Mouse (Mus musculus) urinary bladder, adult 18-20 months (tissue): ENCODE data around the gene Cc2d1a.

Source experiments
- DNase-seq, 2 experiments: peaks; one replicate each; pipeline ENCODE4 v3.0.0; 2022; ENCODE audit warnings: low spot score in 2 of 2, mixed read lengths in 2 of 2

Gene Cc2d1a

GRCm38 (mm10) chr8:84104697-84105609, 42.8 kb downstream of the Cc2d1a start, which contains the start of gene Dcaf15:
Gene Dcaf15, minus strand, starts transcription at chr8:84104768.
- DNase-seq = peak; percentile 90 to 96

GRCm38 (mm10) chr8:84104221-84104620, 43.5 kb downstream of the Cc2d1a start:
- DNase-seq = peak in 1 of 2 experiments; percentile 20

- DNase-seq = no peak
Observed at GRCm38 (mm10) chr8:84103601-84104000, 44.1 kb downstream of the Cc2d1a start.

GRCm38 (mm10) chr8:84101476-84102270, 46.1 kb downstream of the Cc2d1a start:
- no peak for DNase-seq

GRCm38 (mm10) chr8:84098376-84098775, 49.4 kb downstream of the Cc2d1a start:
- no peak for DNase-seq

GRCm38 (mm10) chr8:84096061-84096460, 51.7 kb downstream of the Cc2d1a start:
- DNase-seq = no peak

- no peak for DNase-seq
Observed at GRCm38 (mm10) chr8:84090585-84090984, 57.2 kb downstream of the Cc2d1a start.

- no peak for DNase-seq
Observed at GRCm38 (mm10) chr8:84089277-84089676, 58.5 kb downstream of the Cc2d1a start.

- DNase-seq = no peak
Observed at GRCm38 (mm10) chr8:84087821-84088220, 59.9 kb downstream of the Cc2d1a start.

GRCm38 (mm10) chr8:84087156-84087555, 60.6 kb downstream of the Cc2d1a start:
- no peak for DNase-seq

GRCm38 (mm10) chr8:84084341-84085115, 63.2 kb downstream of the Cc2d1a start:
- DNase-seq = no peak

- DNase-seq = no peak
Observed at GRCm38 (mm10) chr8:84083829-84084241, 63.9 kb downstream of the Cc2d1a start.
